Mouse (Mus musculus) ES-Bruce4 (cell line): ENCODE measurements around the gene Rfx2.

ENCODE experiments used
- CTCF ChIP-seq: IDR thresholded peaks from one replicate; pipeline ENCODE4 v1.8.1; 2011; ENCODE audit warnings: low read depth, low read length
- EP300 ChIP-seq: IDR thresholded peaks from 2 replicates; pipeline ENCODE4 v1.6.1; 2011; ENCODE audit warnings: low read depth, low read length; ENCODE audit not compliant: insufficient read depth
- POLR2A ChIP-seq: IDR thresholded peaks from one replicate; pipeline ENCODE4 v1.8.1; 2011; ENCODE audit warnings: low read length; ENCODE audit not compliant: insufficient read depth

GRCm38 (mm10) chr17:56767531-56768135 is 63.2 kb downstream of the Rfx2 start:
- TF ChIP-seq CTCF (no peak), POLR2A (no peak), EP300 (no peak)
